Mouse (Mus musculus) left cerebral cortex, postnatal 25 days (tissue): ENCODE data around the gene Sult2a7. TPM values are rescaled to one million over a fixed set of nuclear protein-coding genes. Genes with fewer than 3 reads are reported as not detected.

ENCODE experiments used
- DNase-seq, 2 experiments: peaks; one replicate each; pipeline ENCODE4 v3.0.0; 2022; ENCODE audit warnings: low spot score in 2 of 2, mixed read lengths in 1 of 2
- intact Hi-C: fragments of 180-260 bp; cut with DNase I; formaldehyde crosslinking; loops from one replicate; pipeline ENCODE4 v1.15.1; 2025
- total RNA-seq, 2 experiments: library from RNA; stranded (reverse); gene quantifications; 2 replicates each; pipeline ENCODE4 v1.2.3; 2021

Gene Sult2a7
- total RNA-seq, result not detected

- intact Hi-C loops, result no loop called here
These were observed at the start of gene Sult2a7 for GRCm38 (mm10) chr7:14494130-14494529. Gene Sult2a7, minus strand, starts transcription at chr7:14494230.

GRCm38 (mm10) chr7:14525280-14525679 lies 31.2 kb upstream of the Sult2a7 start:
- DNase-seq, result no peak
- intact Hi-C loops, result no loop called here

More at GRCm38 (mm10) chr7:14494130-14494529, at the start of gene Sult2a7:
- DNase-seq, result no peak

- no peak for DNase-seq
- intact Hi-C loops, result no loop called here
These were observed 28.6 kb upstream of the Sult2a7 start for GRCm38 (mm10) chr7:14522636-14523035.

- DNase-seq, result no peak
These were observed 24.3 kb upstream of the Sult2a7 start for GRCm38 (mm10) chr7:14518301-14518700.

GRCm38 (mm10) chr7:14492886-14493285 lies 1.1 kb downstream of the Sult2a7 start:
- intact Hi-C loops, result no loop called here
- DNase-seq, result no peak

More at GRCm38 (mm10) chr7:14518301-14518700, 24.3 kb upstream of the Sult2a7 start:
- intact Hi-C loops, result no loop called here

GRCm38 (mm10) chr7:14446534-14446933 lies 47.5 kb downstream of the Sult2a7 start, which contains the start of gene Sult2a8:
Gene Sult2a8, minus strand, starts transcription at chr7:14446769.
- intact Hi-C loops, result no loop called here
- no peak for DNase-seq

GRCm38 (mm10) chr7:14439581-14439980 lies 54.4 kb downstream of the Sult2a7 start:
- intact Hi-C loops, result no loop called here
- DNase-seq, result no peak

- no peak for DNase-seq
- intact Hi-C loops, result no loop called here
These were observed 55.5 kb downstream of the Sult2a7 start for GRCm38 (mm10) chr7:14438484-14438883.

GRCm38 (mm10) chr7:14438029-14438428 lies 56.0 kb downstream of the Sult2a7 start:
- no peak for DNase-seq
- intact Hi-C loops, result no loop called here

Other genes starting within 250 kb of the Sult2a7 start
- not detected for gene Sult2a6, start 239.4 kb downstream of the Sult2a7 start, total RNA-seq
- not detected for gene Obox8, start 160.7 kb downstream of the Sult2a7 start, total RNA-seq
- not detected for gene Sult2a8, start 47.5 kb downstream of the Sult2a7 start, total RNA-seq
- under 1 TPM in 1 of 2 experiments, not detected in 1; 0.14 TPM for gene Vmn1r90, start 69.3 kb upstream of the Sult2a7 start, total RNA-seq
- gene Obox7, start 165.3 kb upstream of the Sult2a7 start, total RNA-seq, result not detected